Mouse (Mus musculus) spleen, adult 12 weeks (tissue): ENCODE measurements around the gene Haus8.
"Not testable (repeated sequence)": the region's sequence is repeated elsewhere in the genome, so short reads cannot be mapped to it uniquely, and the experiment has no call there.

Source experiments
- DNase-seq: peaks from one replicate; pipeline ENCODE4 v3.0.0; 2022; ENCODE audit warnings: low spot score

Gene Haus8

GRCm38 (mm10) chr8:71272286-71273150 lies at the start of gene Haus8, which contains the start of gene Myo9b:
Haus8 (minus strand) TSS chr8:71272934.
Myo9b (plus strand) TSS chr8:71272714.
- DNase-seq, result peak; percentile 98

GRCm38 (mm10) chr8:71319760-71320159 lies 47.0 kb upstream of the Haus8 start:
- not testable (repeated sequence) for DNase-seq

- DNase-seq, result not testable (repeated sequence)
Observed at GRCm38 (mm10) chr8:71318610-71319009, 45.9 kb upstream of the Haus8 start.

- DNase-seq, result no peak
Observed at GRCm38 (mm10) chr8:71316486-71317031, 43.8 kb upstream of the Haus8 start.

GRCm38 (mm10) chr8:71315972-71316371 lies 43.2 kb upstream of the Haus8 start:
- no peak for DNase-seq

- DNase-seq, result no peak
Observed at GRCm38 (mm10) chr8:71313951-71314350, 41.2 kb upstream of the Haus8 start.

GRCm38 (mm10) chr8:71312700-71313099 lies 40.0 kb upstream of the Haus8 start:
- no peak for DNase-seq

- DNase-seq, result no peak
Observed at GRCm38 (mm10) chr8:71310446-71310845, 37.7 kb upstream of the Haus8 start.

GRCm38 (mm10) chr8:71307913-71308312 lies 35.2 kb upstream of the Haus8 start:
- DNase-seq, result no peak

- no peak for DNase-seq
Observed at GRCm38 (mm10) chr8:71307371-71307770, 34.6 kb upstream of the Haus8 start.

- DNase-seq, result no peak
Observed at GRCm38 (mm10) chr8:71305988-71306387, 33.3 kb upstream of the Haus8 start.

- DNase-seq, result no peak
Observed at GRCm38 (mm10) chr8:71303632-71304031, 30.9 kb upstream of the Haus8 start.

- no peak for DNase-seq
Observed at GRCm38 (mm10) chr8:71302788-71303187, 30.1 kb upstream of the Haus8 start.

- no peak for DNase-seq
Observed at GRCm38 (mm10) chr8:71299716-71300115, 27.0 kb upstream of the Haus8 start.

GRCm38 (mm10) chr8:71297439-71297838 lies 24.7 kb upstream of the Haus8 start:
- no peak for DNase-seq

GRCm38 (mm10) chr8:71296784-71297183 lies 24.1 kb upstream of the Haus8 start:
- no peak for DNase-seq

GRCm38 (mm10) chr8:71296188-71296621 lies 23.5 kb upstream of the Haus8 start:
- DNase-seq, result peak; percentile 25

GRCm38 (mm10) chr8:71293930-71294329 lies 21.2 kb upstream of the Haus8 start:
- DNase-seq, result not testable (repeated sequence)

- no peak for DNase-seq
Observed at GRCm38 (mm10) chr8:71291351-71291750, 18.6 kb upstream of the Haus8 start.

- no peak for DNase-seq
Observed at GRCm38 (mm10) chr8:71290911-71291310, 18.2 kb upstream of the Haus8 start.

- DNase-seq, result no peak
Observed at GRCm38 (mm10) chr8:71290211-71290610, 17.5 kb upstream of the Haus8 start.

- no peak for DNase-seq
Observed at GRCm38 (mm10) chr8:71289098-71289497, 16.4 kb upstream of the Haus8 start.

GRCm38 (mm10) chr8:71288441-71288949 lies 15.8 kb upstream of the Haus8 start:
- DNase-seq, result no peak
